Comparison of ENCODE assay signal across 34 mouse cellular contexts in the genomic region with DNA sequence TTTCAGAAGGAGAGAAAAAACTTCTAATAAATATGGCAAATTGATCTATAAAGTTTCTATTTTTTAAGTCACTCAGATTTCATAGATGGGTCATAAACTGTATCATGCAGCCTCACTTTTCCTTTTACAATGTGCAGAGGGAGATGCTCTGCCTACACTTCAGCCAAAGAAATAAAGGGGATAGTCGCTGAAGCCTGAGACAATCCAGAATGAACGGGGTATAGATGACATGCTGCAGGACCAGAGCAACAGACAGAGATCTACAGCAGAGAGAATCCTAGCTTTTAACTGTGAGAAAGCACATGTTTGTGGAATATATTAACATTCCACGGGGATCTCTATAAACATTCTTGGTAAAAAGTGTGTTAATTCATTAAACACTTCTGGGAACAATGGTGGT.
"Had no signal": no experiment of that assay in that cellular context is flagged by ENCODE, and none has a peak within 500 bp of the region (broad histone marks: within the 10 kb centered on the region; RNA-seq: fewer than 3 reads in every experiment).

No protein-coding gene starts in this region.

- H3K27ac ChIP-seq: heart, adult 2 months; heart, embryonic 10.5 days; heart, embryonic 13.5 days; heart, embryonic 15.5 days; hindbrain, embryonic 10.5 days; hindbrain, embryonic 12.5 days; hindbrain, embryonic 13.5 days; hindbrain, embryonic 14.5 days; hindbrain, embryonic 15.5 days; hindbrain, postnatal 0 days; kidney, embryonic 15.5 days; kidney, postnatal 0 days; layer of hippocampus, adult 2 months; left cerebral cortex, adult 2 months had no signal

- H3K4me3 ChIP-seq: heart, adult 2 months; heart, embryonic 10.5 days; heart, embryonic 12.5 days; heart, embryonic 13.5 days; heart, embryonic 15.5 days; hindbrain, embryonic 10.5 days; hindbrain, embryonic 12.5 days; hindbrain, embryonic 13.5 days; hindbrain, embryonic 15.5 days; kidney, embryonic 15.5 days; layer of hippocampus, adult 2 months; left cerebral cortex, adult 2 months had no signal

- H3K4me2 ChIP-seq: heart, embryonic 11.5 days; heart, embryonic 12.5 days; heart, embryonic 13.5 days; heart, embryonic 15.5 days; hindbrain, embryonic 12.5 days; hindbrain, embryonic 13.5 days; hindbrain, embryonic 14.5 days; hindbrain, embryonic 15.5 days; kidney, embryonic 15.5 days had no signal

- H3K4me1 ChIP-seq: heart, embryonic 10.5 days; heart, embryonic 12.5 days; heart, embryonic 13.5 days; heart, embryonic 15.5 days; hindbrain, embryonic 10.5 days; hindbrain, embryonic 12.5 days; hindbrain, embryonic 13.5 days; hindbrain, embryonic 15.5 days; kidney, embryonic 15.5 days had no signal

- H3K27me3 ChIP-seq: heart, embryonic 12.5 days; heart, embryonic 13.5 days; heart, embryonic 15.5 days; hindbrain, embryonic 12.5 days; hindbrain, embryonic 13.5 days; hindbrain, embryonic 15.5 days; kidney, embryonic 15.5 days had no signal

- H3K9ac ChIP-seq: heart, embryonic 12.5 days; heart, embryonic 13.5 days; heart, embryonic 15.5 days; hindbrain, embryonic 12.5 days; hindbrain, embryonic 13.5 days; hindbrain, embryonic 14.5 days; hindbrain, embryonic 15.5 days; kidney, embryonic 15.5 days had no signal

- H3K36me3 ChIP-seq: heart, embryonic 10.5 days; heart, embryonic 12.5 days; heart, embryonic 13.5 days; heart, embryonic 15.5 days; hindbrain, embryonic 10.5 days; hindbrain, embryonic 12.5 days; hindbrain, embryonic 13.5 days; hindbrain, embryonic 15.5 days; kidney, embryonic 15.5 days had no signal

- DNase-seq: heart, adult 2 months; heart, postnatal 10 days; heart, postnatal 14 days; heart, postnatal 36 days; heart, postnatal 4 days; kidney, adult 11 months; kidney, adult 18-20 months; kidney, adult 2 months; kidney, adult 8-10 months; kidney, adult 9 months; kidney, postnatal 10 days; kidney, postnatal 14 days; kidney, postnatal 25 days; kidney, postnatal 36 days; kidney, postnatal 4 days; layer of hippocampus, adult 9-11 months; layer of hippocampus, postnatal 36 days had no signal

- ATAC-seq: hindbrain, embryonic 16.5 days; hindbrain, postnatal 0 days; inflammation-experienced regulatory T-cells, adult 6 months had no signal

- H3K9me3 ChIP-seq: heart, embryonic 10.5 days; heart, embryonic 12.5 days; heart, embryonic 13.5 days; heart, embryonic 15.5 days; hindbrain, embryonic 10.5 days; hindbrain, embryonic 12.5 days; hindbrain, embryonic 13.5 days; hindbrain, embryonic 15.5 days; kidney, embryonic 15.5 days had no signal
